Mouse (Mus musculus) left cerebral cortex, postnatal 25 days (tissue): ENCODE measurements at regions not wholly inside any gene's neighbourhood (a gene's known extent, or its start where the extent isn't known, plus 50 kb on each side); places are given as distances from the start of the nearest gene placed in this dataset.

ENCODE experiments used
- DNase-seq, 2 experiments: peaks; one replicate each; pipeline ENCODE4 v3.0.0; 2022; ENCODE audit warnings: low spot score in 2 of 2, mixed read lengths in 1 of 2
- intact Hi-C: fragments of 180-260 bp; cut with DNase I; formaldehyde crosslinking; loops from one replicate; pipeline ENCODE4 v1.15.1; 2025

- DNase-seq: no peak
- intact Hi-C loops: no loop called here
Measured at GRCm38 (mm10) chr4:29525051-29525450, 712.1 kb downstream of the Epha7 start.

- intact Hi-C loops: no loop called here
Measured at GRCm38 (mm10) chr4:29525769-29526658, 713.1 kb downstream of the Epha7 start.

More at GRCm38 (mm10) chr4:29525769-29526658, 713.1 kb downstream of the Epha7 start:
- DNase-seq: peak; percentile 74 to 90
